Mouse (Mus musculus) brown adipose tissue, adult 24 weeks (tissue): Measurements from ENCODE around the gene Gm49337. TPM values are rescaled to one million over a fixed set of nuclear protein-coding genes. Genes with fewer than 3 reads are reported as not detected.
A peak's percentile ranks its signal among the peaks of the same experiment; 100 is the strongest.

Experiments used
- H3K27ac ChIP-seq: fragments of 200-500 bp; replicated peaks from 2 replicates; pipeline ENCODE4 v1.5.1; 2012; ENCODE audit warnings: low read depth, mild to moderate bottlenecking, low read length
- H3K4me1 ChIP-seq: fragments of 200-500 bp; 2 replicates; pipeline ENCODE4 v1.6.1; 2012; ENCODE audit warnings: low read length, mixed read lengths; ENCODE audit not compliant: control insufficient read depth, insufficient read depth, insufficient read length
- H3K4me3 ChIP-seq: fragments of 200-500 bp; 2 replicates; pipeline ENCODE4 v1.5.1; 2012; ENCODE audit warnings: low read depth, mild to moderate bottlenecking, low read length, moderate library complexity; ENCODE audit not compliant: insufficient read depth
- polyA plus RNA-seq: library from polyadenylated mRNA; stranded (reverse); fragments of >200 nt; gene quantifications from 2 replicates; pipeline ENCODE4 v1.2.4, GENCODE M21; 2012; ENCODE audit not compliant: missing spikeins, insufficient read depth, insufficient read length

Gene Gm49337
- polyA plus RNA-seq, 1 experiment = not detected

GRCm38 (mm10) chr4:116174466-116175116 is 1.4 kb downstream of the Gm49337 start:
- peak overlapping the region; percentile 27 for H3K27ac ChIP-seq
- peaks cover 22% of the 10 kb centered on the region for H3K4me1 ChIP-seq
- no peak overlapping the region for H3K4me3 ChIP-seq

- Histone ChIP-seq H3K4me1 (peaks cover 22% of the 10 kb centered on the region), H3K4me3 (no peak overlapping the region), H3K27ac (0 out of 2 replicates have a peak overlapping the region, but pooled peaks have one; percentile 2)
Measured at GRCm38 (mm10) chr4:116175136-116175535, 2.0 kb downstream of the Gm49337 start.

GRCm38 (mm10) chr4:116175711-116176542 is 2.7 kb downstream of the Gm49337 start:
- peak overlapping the region; percentile 94 for H3K27ac ChIP-seq
- H3K4me3 ChIP-seq = peak overlapping the region; percentile 33
- H3K4me1 ChIP-seq = peaks cover 22% of the 10 kb centered on the region

- Histone ChIP-seq H3K4me3 (peak overlapping the region; percentile 33), H3K27ac (peak overlapping the region; percentile 94), H3K4me1 (peaks cover 22% of the 10 kb centered on the region)
Measured at GRCm38 (mm10) chr4:116176543-116176988, 3.4 kb downstream of the Gm49337 start.

GRCm38 (mm10) chr4:116177140-116177539 is 4.0 kb downstream of the Gm49337 start:
- peak overlapping the region; percentile 97 for H3K27ac ChIP-seq
- H3K4me3 ChIP-seq = peak overlapping the region; percentile 33
- H3K4me1 ChIP-seq = peaks cover 24% of the 10 kb centered on the region

GRCm38 (mm10) chr4:116182079-116182478 is 8.9 kb downstream of the Gm49337 start:
- Histone ChIP-seq H3K4me3 (no peak overlapping the region), H3K4me1 (peaks cover 16% of the 10 kb centered on the region; the same call in 1 of the 2 replicates), H3K27ac (peak overlapping the region; percentile 99)

- peak overlapping the region; percentile 99 for H3K27ac ChIP-seq
- H3K4me1 ChIP-seq = peaks cover 16% of the 10 kb centered on the region; the same call in 1 of the 2 replicates
- peak overlapping the region; percentile 43 for H3K4me3 ChIP-seq
Measured at GRCm38 (mm10) chr4:116182745-116183144, 9.6 kb downstream of the Gm49337 start.

GRCm38 (mm10) chr4:116185083-116185482 is 11.9 kb downstream of the Gm49337 start:
- H3K27ac ChIP-seq = no peak overlapping the region
- peaks cover 12% of the 10 kb centered on the region; the same call in 1 of the 2 replicates for H3K4me1 ChIP-seq
- H3K4me3 ChIP-seq = no peak overlapping the region

GRCm38 (mm10) chr4:116192286-116192835 is 19.2 kb downstream of the Gm49337 start:
- H3K27ac ChIP-seq = peak overlapping the region; percentile 35
- H3K4me3 ChIP-seq = no peak overlapping the region
- peaks cover 7% of the 10 kb centered on the region; the same call in 1 of the 2 replicates for H3K4me1 ChIP-seq

GRCm38 (mm10) chr4:116193583-116194383 is 20.6 kb downstream of the Gm49337 start:
- Histone ChIP-seq H3K27ac (no peak overlapping the region), H3K4me1 (peaks cover 7% of the 10 kb centered on the region; the same call in 1 of the 2 replicates), H3K4me3 (no peak overlapping the region)

GRCm38 (mm10) chr4:116198422-116198821 is 25.2 kb downstream of the Gm49337 start:
- no peak overlapping the region for H3K27ac ChIP-seq
- H3K4me3 ChIP-seq = no peak overlapping the region
- H3K4me1 ChIP-seq = no peaks in the 10 kb centered on the region

- H3K4me3 ChIP-seq = no peak overlapping the region
- no peaks in the 10 kb centered on the region for H3K4me1 ChIP-seq
- H3K27ac ChIP-seq = no peak overlapping the region
Measured at GRCm38 (mm10) chr4:116204422-116204821, 31.2 kb downstream of the Gm49337 start.

GRCm38 (mm10) chr4:116206531-116206930 is 33.3 kb downstream of the Gm49337 start:
- no peaks in the 10 kb centered on the region for H3K4me1 ChIP-seq
- H3K4me3 ChIP-seq = no peak overlapping the region
- no peak overlapping the region for H3K27ac ChIP-seq

GRCm38 (mm10) chr4:116208891-116209290 is 35.7 kb downstream of the Gm49337 start:
- Histone ChIP-seq H3K4me1 (no peaks in the 10 kb centered on the region), H3K4me3 (no peak overlapping the region), H3K27ac (no peak overlapping the region)
